Mouse (Mus musculus): ENCODE measurements around the gene Fyttd1. TPM values are rescaled to one million over a fixed set of nuclear protein-coding genes. Genes with fewer than 3 reads are reported as not detected.

Gene Fyttd1
- total RNA-seq, 2 experiments from 2014 or later: 85.6 to 97.9 TPM

DNA sequence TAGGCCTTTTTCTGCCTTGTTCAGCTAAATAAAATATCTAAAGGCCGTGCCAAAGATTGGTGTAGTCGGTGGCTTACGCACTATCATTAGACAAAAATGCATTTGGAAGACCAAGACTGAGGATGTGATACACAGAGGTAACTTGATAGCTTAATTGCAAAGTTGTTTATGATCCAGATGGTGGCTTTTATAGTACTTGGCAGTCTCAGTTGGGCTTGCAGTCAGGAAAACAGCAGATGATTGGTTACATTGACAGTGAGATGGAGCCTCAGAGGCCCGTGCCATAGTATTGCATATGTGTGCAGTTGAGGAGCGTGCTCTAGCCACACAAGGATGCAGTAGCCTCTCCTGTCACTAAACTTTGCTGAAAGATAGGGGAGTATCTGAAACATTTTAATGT, 65.4 kb downstream of the Fyttd1 start:
- peak; percentile 50 for DNase-seq (ENCODE audit: low spot score)

DNA sequence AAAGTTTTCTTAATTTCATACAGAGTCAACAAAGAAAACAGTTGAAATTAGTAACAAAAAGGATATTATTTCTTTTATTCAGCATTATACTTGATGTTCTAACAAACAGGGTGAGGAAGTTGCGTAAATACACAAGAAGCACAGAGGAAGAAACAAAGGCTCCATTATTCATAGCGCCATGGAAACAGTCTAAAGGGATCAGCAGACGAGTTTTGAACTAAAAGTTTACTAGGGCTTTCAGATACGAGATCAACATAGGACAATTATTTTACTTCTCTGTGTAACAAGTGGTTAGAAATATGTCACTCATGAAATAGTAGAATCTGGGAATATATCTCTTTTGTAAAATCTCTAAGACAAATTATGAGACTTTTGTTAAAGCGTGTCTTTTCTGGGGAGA, 68.1 kb downstream of the Fyttd1 start:
- DNase-seq (ENCODE audit: low spot score): no peak

DNA sequence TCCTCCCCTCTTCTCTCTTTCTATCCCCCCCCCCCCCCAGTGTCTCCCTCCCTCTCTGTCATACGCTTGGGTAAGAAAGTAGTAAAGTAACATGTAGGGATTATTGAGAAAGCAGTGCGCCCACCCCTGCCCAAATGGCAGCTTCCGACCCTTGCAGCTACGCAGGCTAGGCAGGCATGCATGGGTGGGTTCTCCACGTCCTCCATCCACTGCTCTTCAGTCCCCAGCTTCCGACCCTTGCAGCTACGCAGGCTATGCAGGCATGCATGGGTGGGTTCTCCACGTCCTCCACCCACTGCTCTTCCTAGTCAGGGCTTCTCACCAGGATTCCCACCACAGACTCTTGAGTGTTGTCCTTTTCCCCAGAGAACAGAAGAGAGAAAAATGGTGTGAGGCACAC, 70.7 kb downstream of the Fyttd1 start:
- no peak for DNase-seq (ENCODE audit: low spot score)

DNA sequence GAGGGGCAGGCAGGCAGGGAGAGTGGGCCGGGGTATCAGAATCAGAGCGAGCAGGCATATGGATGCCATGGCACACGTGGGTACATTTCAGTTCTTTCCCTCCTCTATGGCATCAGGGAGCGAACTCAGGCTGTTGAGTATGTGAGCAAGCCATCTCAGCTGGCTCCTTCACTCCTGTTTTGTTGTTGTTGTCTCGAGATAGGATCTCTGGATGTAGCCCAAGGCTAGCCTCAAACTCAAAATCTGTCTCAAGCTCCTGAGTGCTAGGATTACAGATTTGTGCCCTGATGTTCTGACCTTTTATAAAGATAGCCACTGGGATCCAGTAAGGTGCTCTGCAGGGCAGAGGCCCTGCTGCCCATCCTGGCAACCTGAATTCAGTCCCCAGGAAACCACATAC, 71.4 kb downstream of the Fyttd1 start:
- DNase-seq (ENCODE audit: low spot score): peak; percentile 28

DNA sequence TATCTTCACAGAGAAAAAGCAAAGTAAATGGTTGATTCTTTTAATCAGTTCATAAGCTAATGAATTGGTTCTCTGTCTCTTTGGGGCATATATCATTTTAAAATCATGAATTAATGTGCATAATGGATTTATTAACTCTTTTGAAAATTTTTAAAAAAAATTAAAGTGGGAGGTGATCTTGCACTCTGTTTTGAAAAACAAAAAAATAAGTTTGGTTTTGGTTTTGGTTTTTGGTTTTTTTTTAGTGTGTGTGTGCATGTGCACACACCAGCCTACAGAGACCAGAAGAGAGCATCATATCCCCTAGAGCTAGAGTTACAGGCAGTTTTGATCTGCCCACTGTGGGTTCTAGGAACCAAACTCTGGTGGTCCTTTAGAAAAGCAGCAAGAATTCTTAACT, 72.0 kb downstream of the Fyttd1 start:
- no peak for DNase-seq (ENCODE audit: low spot score)

DNA sequence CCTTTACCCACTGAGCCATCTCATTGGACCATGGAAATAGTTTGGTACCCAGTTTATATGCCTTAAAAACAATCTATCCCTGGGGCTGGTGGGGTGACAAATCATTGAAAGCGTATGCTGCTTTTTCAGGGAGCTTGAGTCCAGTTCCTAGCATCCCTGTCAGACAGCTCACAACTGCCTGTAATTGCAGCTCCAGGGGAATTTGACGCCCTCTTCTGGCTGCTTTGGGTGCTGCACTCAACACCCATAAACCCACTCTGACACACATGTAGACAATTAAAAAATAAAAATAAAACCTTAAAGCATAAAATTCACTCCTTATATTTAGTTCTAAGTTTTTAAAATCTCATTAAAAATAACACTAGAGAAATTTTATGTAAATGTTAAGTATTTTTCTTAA, 73.8 kb downstream of the Fyttd1 start:
- no peak for DNase-seq (ENCODE audit: low spot score)

DNA sequence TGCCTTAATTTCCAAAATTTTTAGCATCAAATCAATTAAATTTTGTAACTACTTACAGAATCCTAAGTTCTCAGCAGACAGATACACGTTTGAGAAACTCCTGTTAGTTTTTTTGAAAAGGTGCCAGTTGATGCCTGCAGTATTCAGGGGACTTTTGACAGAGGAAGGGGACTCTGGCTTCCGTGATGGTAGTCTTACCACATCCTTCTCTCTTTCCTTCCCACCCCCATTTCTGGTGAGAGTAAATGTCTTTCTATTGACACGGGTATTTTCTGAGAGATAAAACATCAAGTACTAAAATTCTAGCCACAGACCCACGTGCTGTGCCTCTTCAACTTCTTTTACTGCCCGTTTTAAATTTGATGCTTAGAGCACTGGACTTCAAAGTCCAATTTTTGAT, 76.5 kb downstream of the Fyttd1 start:
- DNase-seq (ENCODE audit: low spot score): no peak

DNA sequence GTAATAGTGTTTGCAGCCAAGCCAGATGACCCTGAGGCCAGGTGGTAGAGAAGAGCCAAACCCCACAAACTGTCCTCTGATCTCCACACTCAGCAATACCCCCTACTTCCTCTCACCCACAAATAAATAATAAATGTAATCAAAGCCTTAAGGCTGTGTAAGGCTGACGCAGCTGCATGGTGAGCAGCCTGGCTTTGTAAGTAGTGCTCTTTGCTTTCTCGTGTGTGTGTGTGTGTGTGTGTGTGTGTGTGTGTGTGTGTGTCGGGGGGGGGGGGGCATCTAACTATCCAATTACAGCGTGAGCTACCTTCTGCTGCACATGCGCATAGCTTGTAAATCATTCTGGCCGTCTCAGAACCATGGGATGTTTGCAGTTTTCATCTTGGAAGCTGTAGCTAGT, 77.0 kb downstream of the Fyttd1 start:
- no peak for DNase-seq (ENCODE audit: low spot score)

DNA sequence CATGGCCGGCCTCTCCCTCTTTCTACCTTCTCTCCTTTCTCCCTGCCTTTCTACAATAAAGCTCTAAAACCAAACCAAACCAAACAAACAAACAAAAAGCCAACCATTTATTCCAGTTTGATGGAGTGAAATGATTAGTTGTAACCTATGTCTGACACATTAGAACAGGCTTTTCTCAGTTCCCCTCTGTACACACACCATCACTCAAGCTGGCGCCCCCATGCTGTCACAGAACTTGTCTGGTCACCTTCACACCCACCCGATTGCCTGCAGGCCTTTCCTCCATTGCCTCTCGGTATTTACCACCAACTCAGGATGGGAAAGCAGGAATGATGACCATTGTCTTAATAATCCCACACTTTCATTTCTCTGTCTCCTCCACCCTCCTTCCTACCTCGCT, 79.6 kb downstream of the Fyttd1 start:
- DNase-seq (ENCODE audit: low spot score): no peak

Other genes with a start within 250 kb of the Fyttd1 start
- 10 to 100 TPM; 44.9 to 46.5 TPM for gene Tnk2, start 233.6 kb upstream of the Fyttd1 start, total RNA-seq (2021)
- gene Muc4, start 141.6 kb upstream of the Fyttd1 start, total RNA-seq (2021): under 1 TPM; 0.02 to 0.41 TPM
- gene Muc20, start 80.1 kb upstream of the Fyttd1 start, total RNA-seq (2021): under 1 TPM; 0.32 to 0.40 TPM
- gene Smbd1, start 67.0 kb upstream of the Fyttd1 start, total RNA-seq (2021): not detected
- gene Rubcn, start 266 bp downstream of the Fyttd1 start, total RNA-seq (2021): 10 to 100 TPM; 22.5 to 24.8 TPM
- gene Lrch3, start 36.6 kb downstream of the Fyttd1 start, total RNA-seq (2021): 10 to 100 TPM; 13.2 to 14.5 TPM
- gene Iqcg, start 178.7 kb downstream of the Fyttd1 start, total RNA-seq (2021): 1 to 10 TPM; 3.5 to 5.4 TPM
- 100 to 1,000 TPM; 206 to 248 TPM for gene Rpl35a, start 179.0 kb downstream of the Fyttd1 start, total RNA-seq (2021)
- gene Lmln, start 185.0 kb downstream of the Fyttd1 start, total RNA-seq (2021): 1 to 10 TPM; 1.6 to 2.8 TPM